In genomic region chr3:159891057-159891752, GRCm38 (mm10) we compare ENCODE assay signal across 17 mouse cellular contexts. TPM values are rescaled to one million over a fixed set of nuclear protein-coding genes. Genes with fewer than 3 reads are reported as not detected.
A peak's percentile ranks its signal among the peaks of the same experiment; 100 is the strongest.
DNase-seq lines count a peak whose midpoint lies in the region; ATAC-seq and TF ChIP-seq lines count a peak whose summit lies in the region.
"Had no signal": no experiment of that assay in that cellular context is flagged by ENCODE, and none has a peak within 500 bp of the region (broad histone marks: within the 10 kb centered on the region; RNA-seq: fewer than 3 reads in every experiment).

No protein-coding gene starts in this region.

- TF ChIP-seq EP300 in liver, embryonic 14.5 days (IDR thresholded peaks at IDR 0.05; ENCODE audit: low read depth), result no peak

- no peak for TF ChIP-seq POLR2A in bone marrow, adult 2 months (IDR thresholded peaks at IDR 0.05; ENCODE audit: borderline replicate concordance, control insufficient read depth, low read depth, low read length)

- H3K4me1 ChIP-seq in heart, embryonic 16.5 days (ENCODE audit: control insufficient read depth, insufficient read depth, low read length), result peaks cover 7% of the 10 kb centered on the region
- H3K4me1 ChIP-seq in liver, embryonic 13.5 days (replicated peaks), result no peaks in the 10 kb centered on the region
- no peaks in the 10 kb centered on the region for H3K4me1 ChIP-seq in liver, embryonic 11.5 days (replicated peaks; ENCODE audit: control insufficient read depth, insufficient read depth, low read length)
- peaks cover 3% of the 10 kb centered on the region; the same call in 1 of the 2 replicates for H3K4me1 ChIP-seq in bone marrow, adult 2 months (ENCODE audit: control insufficient read depth, insufficient read depth, low read length)
- no peaks in the 10 kb centered on the region for H3K4me1 ChIP-seq in liver, embryonic 14.5 days (replicated peaks; ENCODE audit: control insufficient read depth in 2 of 2, insufficient read depth in 2 of 2, low read length in 1 of 2)
- H3K4me1 ChIP-seq in forebrain, embryonic 12.5 days, result peaks cover 3% of the 10 kb centered on the region
- 0 out of 2 replicates have a peak, but pooled peaks cover under 1% of the 10 kb centered on the region for H3K4me1 ChIP-seq in intestine, embryonic 16.5 days (ENCODE audit: control insufficient read depth, insufficient read depth, low read length)

- no peak for DNase-seq in heart, adult 8-10 months (ENCODE audit: low spot score)
- DNase-seq in liver, embryonic 13.5 days, result no peak
- DNase-seq in liver, embryonic 11.5 days (ENCODE audit: low spot score), result no peak
- no peak for DNase-seq in liver, embryonic 14.5 days (ENCODE audit: low read depth in 3 of 3, low spot score in 3 of 3)
- DNase-seq: adrenal gland, adult 8-10 months; gastrocnemius, postnatal 25 days; heart, postnatal 14 days; lung, adult 2 months; right cerebral cortex, postnatal 4 days had no signal

- H3K4me3 ChIP-seq in heart, embryonic 16.5 days (ENCODE audit: low read length), result no peak overlapping the region
- no peak overlapping the region for H3K4me3 ChIP-seq in liver, embryonic 13.5 days (replicated peaks)
- H3K4me3 ChIP-seq in liver, embryonic 11.5 days (ENCODE audit: low read depth, low read length), result no peak overlapping the region
- H3K4me3 ChIP-seq in bone marrow, adult 2 months (replicated peaks; ENCODE audit: control insufficient read depth, low read depth, low read length), result no peak overlapping the region
- no peak overlapping the region for H3K4me3 ChIP-seq in liver, embryonic 14.5 days (ENCODE audit: insufficient read depth in 1 of 2, low read depth in 2 of 2, low read length in 2 of 2)
- H3K4me3 ChIP-seq in forebrain, embryonic 12.5 days (replicated peaks), result no peak overlapping the region
- no peak overlapping the region for H3K4me3 ChIP-seq in intestine, embryonic 16.5 days (ENCODE audit: low read length)
- H3K4me3 ChIP-seq: embryonic facial prominence, embryonic 13.5 days; midbrain, embryonic 12.5 days had no signal

- no peak overlapping the region for H3K9ac ChIP-seq in heart, embryonic 16.5 days (ENCODE audit: low read length)
- no peak overlapping the region for H3K9ac ChIP-seq in liver, embryonic 13.5 days
- H3K9ac ChIP-seq in liver, embryonic 11.5 days (ENCODE audit: low read depth, low read length), result no peak overlapping the region
- no peak overlapping the region for H3K9ac ChIP-seq in liver, embryonic 14.5 days (replicated peaks)
- no peak overlapping the region for H3K9ac ChIP-seq in forebrain, embryonic 12.5 days
- H3K9ac ChIP-seq in intestine, embryonic 16.5 days (ENCODE audit: low read depth, low read length), result no peak overlapping the region
- H3K9ac ChIP-seq: embryonic facial prominence, embryonic 13.5 days; midbrain, embryonic 12.5 days had no signal

- H3K27ac ChIP-seq in heart, embryonic 16.5 days (ENCODE audit: low read length), result no peak overlapping the region
- no peak overlapping the region for H3K27ac ChIP-seq in liver, embryonic 13.5 days
- H3K27ac ChIP-seq in liver, embryonic 11.5 days (ENCODE audit: low read depth, low read length), result no peak overlapping the region
- H3K27ac ChIP-seq in bone marrow, adult 2 months (ENCODE audit: control insufficient read depth, insufficient read depth, low read depth, low read length, poor library complexity), result peak overlapping the region; percentile 12; the same call in 1 of the 2 replicates
- no peak overlapping the region for H3K27ac ChIP-seq in liver, embryonic 14.5 days
- no peak overlapping the region for H3K27ac ChIP-seq in forebrain, embryonic 12.5 days
- H3K27ac ChIP-seq in intestine, embryonic 16.5 days (ENCODE audit: low read length), result no peak overlapping the region
- H3K27ac ChIP-seq: embryonic facial prominence, embryonic 13.5 days; kidney, postnatal 0 days; midbrain, embryonic 12.5 days had no signal

- WGBS in heart, embryonic 16.5 days, result 79% methylated on average over 8 of the region's 8 CpGs
- WGBS in liver, embryonic 13.5 days (ENCODE audit: insufficient replicate concordance), result 59% methylated on average over 8 of the region's 8 CpGs
- WGBS in liver, embryonic 11.5 days, result 81% methylated on average over 8 of the region's 8 CpGs
- WGBS in bone marrow, adult 2 months, result 46% methylated on average over 8 of the region's 8 CpGs
- 60% methylated on average over 8 of the region's 8 CpGs for WGBS in liver, embryonic 14.5 days (ENCODE audit: insufficient replicate concordance)
- 89% methylated on average over 8 of the region's 8 CpGs for WGBS in forebrain, embryonic 12.5 days
- WGBS in intestine, embryonic 16.5 days, result 95% methylated on average over 8 of the region's 8 CpGs

- peak; percentile 24; the same call in 1 of the 2 replicates for ATAC-seq in heart, embryonic 16.5 days (replicated peaks; ENCODE audit: extremely low read depth, insufficient read depth, low FRiP score)
- ATAC-seq in liver, embryonic 13.5 days (ENCODE audit: low read depth), result peak; percentile 23; the same call in 1 of the 2 replicates
- no peak for ATAC-seq in liver, embryonic 11.5 days (replicated peaks; ENCODE audit: low FRiP score)
- ATAC-seq in liver, embryonic 14.5 days (ENCODE audit: insufficient read depth), result 0 out of 2 replicates have a peak, but pooled peaks have one; percentile 18
- ATAC-seq in forebrain, embryonic 12.5 days (ENCODE audit: low FRiP score), result no peak
- no peak; the same call in 1 of the 2 replicates for ATAC-seq in intestine, embryonic 16.5 days
- ATAC-seq: forebrain, embryonic 16.5 days had no signal

- no peaks in the 10 kb centered on the region for H3K9me3 ChIP-seq in heart, embryonic 16.5 days (replicated peaks; ENCODE audit: control insufficient read depth, low read length)
- H3K9me3 ChIP-seq in liver, embryonic 13.5 days (replicated peaks), result no peaks in the 10 kb centered on the region
- no peaks in the 10 kb centered on the region for H3K9me3 ChIP-seq in liver, embryonic 11.5 days (ENCODE audit: control insufficient read depth, low read length)
- no peaks in the 10 kb centered on the region for H3K9me3 ChIP-seq in liver, embryonic 14.5 days (ENCODE audit: control insufficient read depth, low read length)
- no peaks in the 10 kb centered on the region for H3K9me3 ChIP-seq in forebrain, embryonic 12.5 days
- no peaks in the 10 kb centered on the region for H3K9me3 ChIP-seq in intestine, embryonic 16.5 days (ENCODE audit: control insufficient read depth, low read length)
- H3K9me3 ChIP-seq: embryonic facial prominence, embryonic 13.5 days; midbrain, embryonic 12.5 days had no signal

- no peaks in the 10 kb centered on the region for H3K27me3 ChIP-seq in heart, embryonic 16.5 days (ENCODE audit: control insufficient read depth, insufficient read depth, low read length)
- no peaks in the 10 kb centered on the region for H3K27me3 ChIP-seq in liver, embryonic 13.5 days
- H3K27me3 ChIP-seq in liver, embryonic 11.5 days (replicated peaks; ENCODE audit: control insufficient read depth, insufficient read depth, low read length), result no peaks in the 10 kb centered on the region
- H3K27me3 ChIP-seq in liver, embryonic 14.5 days (ENCODE audit: control insufficient read depth, insufficient read depth, low read length), result no peaks in the 10 kb centered on the region
- H3K27me3 ChIP-seq in forebrain, embryonic 12.5 days, result no peaks in the 10 kb centered on the region
- no peaks in the 10 kb centered on the region for H3K27me3 ChIP-seq in intestine, embryonic 16.5 days (replicated peaks; ENCODE audit: control insufficient read depth, insufficient read depth, low read length)
- H3K27me3 ChIP-seq: embryonic facial prominence, embryonic 13.5 days; midbrain, embryonic 12.5 days had no signal

- H3K4me2 ChIP-seq in heart, embryonic 16.5 days (ENCODE audit: low read depth, low read length), result no peak overlapping the region
- H3K4me2 ChIP-seq in liver, embryonic 13.5 days, result no peak overlapping the region
- H3K4me2 ChIP-seq in liver, embryonic 11.5 days, result no peak overlapping the region
- no peak overlapping the region for H3K4me2 ChIP-seq in liver, embryonic 14.5 days (ENCODE audit: low read depth)
- no peak overlapping the region for H3K4me2 ChIP-seq in forebrain, embryonic 12.5 days
- no peak overlapping the region for H3K4me2 ChIP-seq in intestine, embryonic 16.5 days (ENCODE audit: low read depth, low read length)
- H3K4me2 ChIP-seq: embryonic facial prominence, embryonic 13.5 days; midbrain, embryonic 12.5 days had no signal

- TF ChIP-seq CTCF in bone marrow, adult 2 months (IDR thresholded peaks at IDR 0.05; ENCODE audit: control insufficient read depth, insufficient read depth, low read length), result no peak
- no peak for TF ChIP-seq CTCF in liver, embryonic 14.5 days (IDR thresholded peaks at IDR 0.05; ENCODE audit: low read depth)

- no peaks in the 10 kb centered on the region for H3K36me3 ChIP-seq in heart, embryonic 16.5 days (ENCODE audit: control insufficient read depth, insufficient read depth)
- H3K36me3 ChIP-seq in liver, embryonic 13.5 days, result no peaks in the 10 kb centered on the region
- H3K36me3 ChIP-seq in liver, embryonic 11.5 days (ENCODE audit: control insufficient read depth, insufficient read depth, low read length), result no peaks in the 10 kb centered on the region
- no peaks in the 10 kb centered on the region for H3K36me3 ChIP-seq in liver, embryonic 14.5 days (replicated peaks; ENCODE audit: control insufficient read depth, insufficient read depth, low read depth)
- no peaks in the 10 kb centered on the region for H3K36me3 ChIP-seq in forebrain, embryonic 12.5 days (replicated peaks)
- H3K36me3 ChIP-seq in intestine, embryonic 16.5 days (ENCODE audit: control insufficient read depth, insufficient read depth, low read length), result no peaks in the 10 kb centered on the region; the same call in 1 of the 2 replicates
- H3K36me3 ChIP-seq: embryonic facial prominence, embryonic 13.5 days; midbrain, embryonic 12.5 days had no signal

RNA-seq across cellular contexts. Expression of gene Wls, which starts 51.7 kb away (rescaled TPM):
- 128 and 131 TPM in 2 replicates for polyA plus RNA-seq in heart, embryonic 16.5 days (2015; fragmentation: Nextera tagmentation; extraction: Ambion mirVana)
- total RNA-seq in heart, adult 8-10 months (2022), result 10 to 100 TPM; 33.5 to 43.9 (median 43.0) TPM
- polyA plus RNA-seq in liver, embryonic 13.5 days (2015; fragmentation: Nextera tagmentation; extraction: Ambion mirVana), result 9.3 and 10.2 TPM in 2 replicates
- 37.4 and 37.5 TPM in 2 replicates for polyA plus RNA-seq in liver, embryonic 11.5 days (2014; fragmentation: Nextera tagmentation; extraction: Ambion mirVana)
- 5.6 and 17.2 TPM in 2 replicates for polyA plus RNA-seq in bone marrow, adult 2 months (2011; ENCODE audit: insufficient read depth, insufficient read length, low replicate concordance, missing spikeins)
- polyA plus RNA-seq in liver, embryonic 14.5 days (2012; rRNA removed), result 2.2 and 3.0 TPM in 2 replicates
- polyA plus RNA-seq in liver, embryonic 14.5 days (2014; fragmentation: Nextera tagmentation; extraction: Ambion mirVana), result 6.7 and 6.9 TPM in 2 replicates
- 65.9 and 87.8 TPM in 2 replicates for polyA plus RNA-seq in forebrain, embryonic 12.5 days (2016; fragmentation: Nextera tagmentation; extraction: Ambion mirVana)
- polyA plus RNA-seq in intestine, embryonic 16.5 days (2015; fragmentation: Nextera tagmentation; extraction: Ambion mirVana), result 67.2 and 73.2 TPM in 2 replicates

Comparison
In these comparisons a context has a peak if more than half of its experiments do, and no peak if none do; other contexts are left out.
1. ATAC-seq: peak in heart, embryonic 16.5 days (single experiment), liver, embryonic 13.5 days (single experiment) and liver, embryonic 14.5 days (single experiment); none in liver, embryonic 11.5 days (single experiment), forebrain, embryonic 12.5 days (single experiment) and intestine, embryonic 16.5 days (single experiment).